Mouse (Mus musculus): ENCODE results near the gene Nudt19. TPM values are rescaled to one million over a fixed set of nuclear protein-coding genes. Genes with fewer than 3 reads are reported as not detected.

The Nudt19 gene
- polyA plus RNA-seq, 1 experiment from 2014 or later, result 99.9 TPM

DNA sequence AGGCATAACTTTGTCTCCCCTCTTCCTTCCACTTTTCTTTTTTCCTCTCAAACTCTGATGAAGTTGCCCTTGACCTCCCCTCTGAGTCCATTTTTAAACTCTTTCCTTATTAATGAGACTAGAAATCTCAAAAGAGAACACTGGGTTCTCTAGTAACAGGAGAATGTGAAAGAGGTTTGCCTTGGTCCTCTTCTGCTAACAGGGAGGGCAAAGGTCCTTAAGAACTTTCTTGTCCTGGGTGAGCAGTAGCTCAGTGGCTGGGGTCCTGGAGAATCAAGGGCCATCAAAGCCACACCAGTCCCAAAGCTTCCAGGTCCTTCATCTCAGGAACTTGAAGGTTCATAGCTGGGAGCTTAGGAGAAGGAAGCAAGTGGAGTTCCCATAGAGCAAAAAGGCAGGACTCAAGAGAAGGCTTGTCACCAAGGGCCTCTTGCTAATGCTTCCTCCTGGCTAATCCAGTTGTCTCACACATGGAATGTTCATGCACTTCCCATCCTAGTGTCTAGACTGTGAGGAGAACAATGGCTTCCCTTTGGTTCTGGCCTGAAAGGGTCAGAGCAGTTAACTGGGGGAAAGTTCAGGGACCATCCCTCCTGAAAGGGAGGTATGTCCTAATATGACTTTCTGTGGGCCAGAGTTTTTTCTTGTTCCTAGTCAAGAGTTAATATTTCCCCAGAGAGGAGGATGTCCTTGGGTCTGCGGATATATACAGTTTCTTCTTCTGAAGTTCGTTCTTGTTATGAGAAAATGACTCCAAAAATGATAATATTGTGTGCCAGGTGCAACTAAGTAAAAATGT is 8.2 kb upstream of the Nudt19 start:
- no peak overlapping the region for H3K4me2 ChIP-seq
- no peaks in the 10 kb centered on the region for H3K27me3 ChIP-seq
- no peak overlapping the region for H3K9ac ChIP-seq
- H3K36me3 ChIP-seq, result no peaks in the 10 kb centered on the region
- ATAC-seq (ENCODE audit: low FRiP score, low read depth), result no peak
- no peak overlapping the region for H3K4me3 ChIP-seq
- no peak overlapping the region for H3K27ac ChIP-seq (replicated peaks)
- no peaks in the 10 kb centered on the region for H3K9me3 ChIP-seq
- whole genome bisulfite sequencing, result 89% methylated on average over 2 of the region's 2 CpGs
- no peaks in the 10 kb centered on the region for H3K4me1 ChIP-seq (replicated peaks)

- H3K4me2 ChIP-seq, result no peak overlapping the region
- H3K9ac ChIP-seq, result no peak overlapping the region
- no peak overlapping the region for H3K27ac ChIP-seq (replicated peaks)
- H3K27me3 ChIP-seq, result no peaks in the 10 kb centered on the region
- no peak for ATAC-seq (ENCODE audit: low FRiP score, low read depth)
- no peaks in the 10 kb centered on the region for H3K36me3 ChIP-seq
- H3K4me3 ChIP-seq, result no peak overlapping the region
- WGBS, result 75% methylated on average over 11 of the region's 11 CpGs
- no peaks in the 10 kb centered on the region for H3K4me1 ChIP-seq (replicated peaks)
- H3K9me3 ChIP-seq, result no peaks in the 10 kb centered on the region
These were observed 7.0 kb upstream of the Nudt19 start for GRCm38 (mm10) chr7:35563071-35563470.

- WGBS, result 95% methylated on average over 3 of the region's 3 CpGs
- Histone ChIP-seq H3K4me1 (replicated peaks) (peaks cover 9% of the 10 kb centered on the region), H3K27me3 (no peaks in the 10 kb centered on the region), H3K27ac (replicated peaks) (no peak overlapping the region), H3K4me3 (no peak overlapping the region), H3K9me3 (no peaks in the 10 kb centered on the region), H3K36me3 (no peaks in the 10 kb centered on the region), H3K9ac (no peak overlapping the region), H3K4me2 (no peak overlapping the region)
- ATAC-seq (ENCODE audit: low FRiP score, low read depth), result no peak
These were observed 3.7 kb upstream of the Nudt19 start for GRCm38 (mm10) chr7:35559838-35560237.

DNA sequence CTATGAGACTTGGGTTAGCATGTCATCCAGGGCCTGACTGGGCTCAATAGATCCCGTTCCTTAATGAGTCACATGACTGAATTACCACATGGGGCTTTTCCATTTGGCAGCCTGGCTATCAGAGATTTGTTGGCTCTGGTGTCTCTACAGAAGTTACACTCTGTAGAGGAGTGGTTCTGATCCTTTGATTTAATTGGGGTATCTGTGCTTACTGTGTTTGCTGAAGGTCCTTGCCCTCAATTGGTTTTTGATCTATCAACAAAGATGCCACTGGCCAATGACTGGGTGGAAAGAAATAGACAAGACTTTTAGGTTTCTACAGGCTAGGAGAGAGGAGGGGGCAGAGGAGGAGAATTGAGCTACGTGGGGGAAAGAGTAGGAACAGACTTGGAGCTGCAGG is 2.6 kb upstream of the Nudt19 start:
- WGBS, result 47% methylated on average over 2 of the region's 2 CpGs
- Histone ChIP-seq H3K4me2 (no peak overlapping the region), H3K27me3 (no peaks in the 10 kb centered on the region), H3K9ac (no peak overlapping the region), H3K4me1 (replicated peaks) (peaks cover 17% of the 10 kb centered on the region), H3K36me3 (no peaks in the 10 kb centered on the region), H3K4me3 (no peak overlapping the region), H3K27ac (replicated peaks) (no peak overlapping the region), H3K9me3 (no peaks in the 10 kb centered on the region)
- ATAC-seq (ENCODE audit: low FRiP score, low read depth), result no peak

GRCm38 (mm10) chr7:35557577-35557976 is 1.5 kb upstream of the Nudt19 start:
- ATAC-seq (ENCODE audit: low FRiP score, low read depth), result no peak
- Histone ChIP-seq H3K4me3 (no peak overlapping the region), H3K9ac (no peak overlapping the region), H3K27me3 (no peaks in the 10 kb centered on the region), H3K36me3 (no peaks in the 10 kb centered on the region), H3K27ac (replicated peaks) (no peak overlapping the region), H3K4me1 (replicated peaks) (peaks cover 20% of the 10 kb centered on the region), H3K4me2 (no peak overlapping the region), H3K9me3 (no peaks in the 10 kb centered on the region)
- WGBS, result 85% methylated on average over 3 of the region's 3 CpGs

GRCm38 (mm10) chr7:35556905-35557304 is 801 bp upstream of the Nudt19 start:
- Histone ChIP-seq H3K36me3 (no peaks in the 10 kb centered on the region), H3K9ac (no peak overlapping the region), H3K4me3 (no peak overlapping the region), H3K4me1 (replicated peaks) (peaks cover 20% of the 10 kb centered on the region), H3K9me3 (no peaks in the 10 kb centered on the region), H3K4me2 (no peak overlapping the region), H3K27ac (replicated peaks) (no peak overlapping the region), H3K27me3 (no peaks in the 10 kb centered on the region)
- WGBS, result 92% methylated on average over 5 of the region's 5 CpGs
- no peak for ATAC-seq (ENCODE audit: low FRiP score, low read depth)

DNA sequence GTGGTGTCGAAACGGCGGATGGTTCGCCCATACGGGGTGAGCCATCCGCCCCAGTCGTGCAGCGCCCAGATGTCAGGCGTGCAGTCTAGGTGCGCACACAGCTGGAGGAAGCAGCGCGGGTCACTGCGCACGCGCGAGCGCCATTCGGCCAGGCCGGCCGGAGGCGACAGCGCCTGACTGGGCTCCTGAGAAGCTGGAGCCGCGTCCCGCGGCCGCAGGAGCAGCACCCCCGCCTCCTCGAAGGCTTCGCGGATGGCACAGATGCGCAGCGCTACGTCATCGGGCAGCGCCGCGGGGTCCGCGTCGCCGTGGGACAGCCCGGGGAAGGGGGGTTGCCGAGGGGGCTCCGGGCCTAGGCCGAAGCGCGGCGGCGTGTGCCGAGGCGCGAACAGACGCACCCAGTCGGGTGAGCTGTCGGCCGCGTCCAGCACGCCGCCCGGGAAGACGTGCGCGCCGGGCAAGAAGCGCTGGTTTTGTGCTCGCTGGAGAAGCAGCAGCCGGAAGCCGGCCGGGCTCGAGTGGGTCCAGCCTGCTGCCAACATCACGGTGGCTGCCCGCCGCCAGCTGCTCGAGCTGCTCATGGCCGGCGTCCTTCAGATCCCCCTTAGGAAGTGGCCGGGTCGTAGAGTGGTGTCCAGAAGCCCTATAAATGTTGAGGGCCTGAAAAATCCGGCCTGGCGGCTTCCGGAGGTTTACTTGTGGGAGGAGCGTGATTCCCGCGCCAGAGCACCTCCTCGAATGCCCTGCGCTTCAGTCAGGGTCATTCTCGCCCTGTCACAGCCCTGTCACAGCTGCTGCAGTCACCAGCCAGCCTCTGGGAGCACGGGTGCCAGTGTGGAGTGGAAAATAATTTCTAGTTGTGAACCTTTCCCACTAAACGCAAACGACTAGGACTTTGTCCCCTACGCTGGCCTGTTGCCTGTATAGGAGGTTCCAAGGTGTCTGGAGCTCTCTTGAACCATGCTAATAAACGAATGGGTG is 590 bp downstream of the Nudt19 start:
- Histone ChIP-seq H3K27me3 (no peaks in the 10 kb centered on the region), H3K9me3 (no peaks in the 10 kb centered on the region), H3K36me3 (peaks cover 4% of the 10 kb centered on the region), H3K27ac (replicated peaks) (peak overlapping the region; percentile 96), H3K9ac (peak overlapping the region; percentile 96), H3K4me2 (peak overlapping the region; percentile 89), H3K4me3 (peak overlapping the region; percentile 66), H3K4me1 (replicated peaks) (peaks cover 20% of the 10 kb centered on the region)
- ATAC-seq (ENCODE audit: low FRiP score, low read depth), result peak; percentile 95
- WGBS, result 1% methylated on average over 87 of the region's 93 CpGs

- Histone ChIP-seq H3K4me2 (peak overlapping the region; percentile 89), H3K27ac (replicated peaks) (peak overlapping the region; percentile 96), H3K36me3 (peaks cover 11% of the 10 kb centered on the region), H3K9ac (peak overlapping the region; percentile 96), H3K27me3 (no peaks in the 10 kb centered on the region), H3K4me3 (peak overlapping the region; percentile 66), H3K9me3 (no peaks in the 10 kb centered on the region), H3K4me1 (replicated peaks) (peaks cover 20% of the 10 kb centered on the region)
- peak; percentile 60; the same call in 1 of the 2 replicates for ATAC-seq (ENCODE audit: low FRiP score, low read depth)
- WGBS, result 4% methylated on average over 27 of the region's 28 CpGs
These were observed 1.4 kb downstream of the Nudt19 start for GRCm38 (mm10) chr7:35554605-35555175.

DNA sequence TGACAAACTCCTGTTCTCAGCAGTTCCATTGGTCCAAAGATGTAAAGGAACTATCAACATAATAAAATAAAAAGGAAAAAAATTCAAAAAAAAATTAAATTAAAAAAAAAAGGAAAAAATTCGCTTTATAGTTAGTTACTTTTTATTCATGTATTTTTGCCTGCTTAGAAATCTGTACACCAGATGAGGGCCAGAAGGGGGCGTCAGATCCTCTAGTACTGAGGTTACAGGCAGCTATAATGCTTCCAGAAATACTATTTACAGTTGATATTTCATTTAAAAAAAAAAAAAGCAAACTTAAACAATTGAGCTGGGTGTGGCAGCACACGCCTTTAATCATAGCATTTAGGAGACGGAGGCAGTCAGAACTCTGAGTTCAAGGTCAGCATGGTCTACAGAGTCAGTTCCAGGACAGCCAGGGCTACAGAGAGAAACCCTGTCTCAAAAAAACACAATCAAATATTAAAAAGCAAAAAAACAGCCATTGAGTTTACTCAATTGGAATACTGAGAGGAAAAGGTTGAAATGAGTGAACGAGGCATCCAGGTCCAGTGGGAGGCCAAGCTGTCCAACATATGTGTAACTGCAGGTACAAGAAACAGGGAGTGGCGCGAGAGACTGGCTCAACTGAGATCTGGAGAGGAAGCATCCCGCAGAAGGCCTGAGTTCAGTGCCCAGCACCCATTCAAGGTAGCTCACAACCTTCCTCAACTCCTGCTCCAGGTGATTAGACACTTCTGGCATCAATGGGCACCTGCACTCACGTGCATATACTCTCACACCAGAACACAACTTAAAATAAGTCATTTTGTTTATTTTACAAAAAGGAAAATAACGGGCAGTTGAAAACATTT is 2.1 kb downstream of the Nudt19 start:
- peak overlapping the region; percentile 96; the same call in 1 of the 2 replicates for H3K9ac ChIP-seq

GRCm38 (mm10) chr7:35545881-35546280 is 10.2 kb downstream of the Nudt19 start:
- Histone ChIP-seq H3K9ac (no peak overlapping the region), H3K36me3 (peaks cover 32% of the 10 kb centered on the region), H3K27ac (replicated peaks) (no peak overlapping the region), H3K9me3 (no peaks in the 10 kb centered on the region), H3K27me3 (no peaks in the 10 kb centered on the region), H3K4me2 (no peak overlapping the region), H3K4me1 (replicated peaks) (no peaks in the 10 kb centered on the region), H3K4me3 (no peak overlapping the region)
- peak; percentile 54; the same call in 1 of the 2 replicates for ATAC-seq (ENCODE audit: low FRiP score, low read depth)
- WGBS, result 27% methylated on average over 4 of the region's 4 CpGs

More for the DNA sequence above, 2.1 kb downstream of the Nudt19 start:
- no peak for ATAC-seq (ENCODE audit: low FRiP score, low read depth)
- peak overlapping the region; percentile 96; the same call in 1 of the 2 replicates for H3K27ac ChIP-seq (replicated peaks)
- no peaks in the 10 kb centered on the region for H3K27me3 ChIP-seq
- peak overlapping the region; percentile 89 for H3K4me2 ChIP-seq
- peak overlapping the region; percentile 66 for H3K4me3 ChIP-seq
- peaks cover 20% of the 10 kb centered on the region for H3K4me1 ChIP-seq (replicated peaks)
- peaks cover 17% of the 10 kb centered on the region for H3K36me3 ChIP-seq
- no peaks in the 10 kb centered on the region for H3K9me3 ChIP-seq
- WGBS, result 62% methylated on average over 10 of the region's 10 CpGs

GRCm38 (mm10) chr7:35537562-35537961 is 18.5 kb downstream of the Nudt19 start, which contains the start of gene Tdrd12:
Gene Tdrd12 (minus strand): TSS chr7:35537745.
- Histone ChIP-seq H3K4me2 (no peak within 1 kb of the TSS), H3K27ac (replicated peaks) (no peak within 1 kb of the TSS), H3K4me3 (no peak within 1 kb of the TSS), H3K9ac (no peak within 1 kb of the TSS), H3K4me1 (replicated peaks) (no peaks in the 10 kb centered on the region), H3K36me3 (no peaks in the 10 kb centered on the region), H3K9me3 (no peaks in the 10 kb centered on the region), H3K27me3 (no peaks in the 10 kb centered on the region)
- 88% methylated on average over 17 of the region's 17 CpGs for WGBS
- no peak for ATAC-seq (ENCODE audit: low FRiP score, low read depth)
